Mouse (Mus musculus): Measurements from ENCODE around the gene 4921517D22Rik.
A peak's percentile ranks its signal among the peaks of the same experiment; 100 is the strongest.

4921517D22Rik gene

DNA sequence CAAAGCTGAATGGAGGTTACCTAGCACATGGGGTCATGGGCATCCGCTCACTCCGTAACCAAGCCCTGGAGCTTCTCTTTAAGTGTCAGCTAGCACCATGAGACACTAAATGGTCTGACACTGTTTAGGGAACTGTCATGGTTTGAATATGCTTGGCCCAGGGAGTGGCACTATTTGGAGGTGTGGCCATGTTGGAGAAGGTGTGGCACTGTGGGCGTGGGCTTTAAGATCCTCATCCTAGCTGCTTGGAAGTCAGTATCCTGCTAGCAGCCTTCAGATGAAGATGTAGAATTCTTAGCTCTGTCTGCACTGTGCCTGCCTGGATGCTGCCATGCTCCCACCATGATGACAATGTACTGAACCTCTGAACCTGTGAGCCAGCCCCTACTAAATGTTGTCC is 33.5 kb downstream of the 4921517D22Rik start:
- no peak for DNase-seq (ENCODE audit: low spot score in 2 of 2)

DNA sequence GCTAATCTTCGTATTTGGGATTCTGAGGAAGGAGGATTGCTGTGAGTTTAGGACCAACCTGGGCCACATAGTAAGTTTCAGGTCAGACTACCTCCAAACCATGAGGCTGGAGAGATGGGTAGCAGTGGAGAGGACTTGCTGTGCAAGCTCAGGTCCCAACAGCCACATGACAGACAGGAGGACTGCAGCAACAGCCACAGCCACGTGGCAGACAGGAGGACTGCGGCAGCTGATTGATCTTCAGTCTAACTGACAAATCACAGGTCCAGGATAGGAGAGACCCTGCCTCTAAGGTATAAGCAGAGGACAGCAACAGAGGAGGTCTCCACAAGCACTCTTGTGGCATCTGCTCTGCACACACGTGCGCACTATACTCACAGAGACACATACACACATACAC is 36.1 kb downstream of the 4921517D22Rik start:
- no peak for DNase-seq (ENCODE audit: low spot score in 2 of 2)

DNA sequence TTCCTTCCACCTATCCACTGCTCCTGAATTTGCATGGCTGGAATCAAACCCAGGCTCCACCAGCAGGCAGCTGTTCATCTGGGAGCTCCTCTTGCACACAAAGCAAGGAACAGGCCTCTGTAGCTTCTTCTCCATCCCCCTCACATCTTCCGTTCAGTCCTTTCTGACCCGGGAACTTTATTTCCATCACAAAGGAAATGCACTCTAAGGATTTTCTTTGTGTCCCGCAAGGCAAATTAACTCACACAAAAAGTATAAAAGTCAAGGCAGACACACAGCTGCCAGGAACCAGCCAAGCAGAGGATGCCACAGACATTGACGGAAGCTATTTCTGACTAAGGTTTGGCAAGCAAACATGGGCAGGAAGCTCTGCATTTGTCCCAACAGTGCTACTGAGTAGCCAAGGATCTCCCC is 36.9 kb downstream of the 4921517D22Rik start:
- peak in 1 of 2 experiments; percentile 49 for DNase-seq (ENCODE audit: low spot score in 2 of 2)

DNA sequence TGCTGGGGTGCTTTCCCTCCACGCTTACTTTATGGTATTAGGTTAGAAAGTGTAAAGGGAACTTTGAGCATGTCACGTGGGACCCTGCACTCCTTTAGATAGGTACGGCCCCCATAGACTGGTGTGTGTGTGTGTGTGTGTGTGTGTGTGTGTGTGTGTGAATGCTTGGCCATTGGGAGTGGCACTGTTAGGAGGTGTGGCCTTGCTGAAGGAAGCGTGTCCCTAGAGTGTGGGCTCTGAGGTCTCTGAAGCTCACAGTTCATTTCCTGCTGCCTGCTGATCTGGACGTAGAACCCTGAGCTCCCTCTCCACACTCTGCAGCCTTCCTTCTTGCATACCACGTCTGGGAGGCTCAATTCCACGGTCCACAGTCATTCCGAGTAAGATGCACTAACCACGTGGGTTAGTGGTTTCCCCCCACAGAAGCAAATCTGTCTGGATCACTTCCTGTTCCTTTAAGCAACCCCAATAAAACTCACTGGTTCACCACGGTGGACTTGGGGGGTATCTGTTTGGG is 37.5 kb downstream of the 4921517D22Rik start:
- DNase-seq (ENCODE audit: low spot score in 2 of 2): no peak

GRCm38 (mm10) chr13:59655718-59656315 is 38.1 kb downstream of the 4921517D22Rik start:
- DNase-seq (ENCODE audit: low spot score in 2 of 2): no peak

DNA sequence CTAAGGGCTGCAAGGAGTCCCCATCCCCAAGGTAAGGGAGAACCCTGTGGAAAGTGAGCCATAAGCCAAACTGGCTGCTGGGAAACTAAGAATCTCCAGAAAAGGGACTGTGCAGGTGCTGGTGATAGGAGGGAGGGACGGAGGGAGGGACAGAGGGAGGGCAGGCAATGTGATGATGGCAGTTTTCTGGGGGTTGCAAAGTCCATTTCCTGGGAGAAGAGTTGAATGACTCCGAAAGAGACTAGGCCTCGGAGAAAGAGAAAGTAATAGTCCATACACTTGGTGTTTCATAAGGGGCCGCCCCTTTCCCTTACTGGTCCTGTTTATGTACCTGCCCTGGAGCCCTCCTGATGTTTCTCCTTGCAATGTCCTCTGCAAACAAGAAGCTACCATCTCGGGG is 39.4 kb downstream of the 4921517D22Rik start:
- DNase-seq (ENCODE audit: low spot score in 2 of 2): no peak

- DNase-seq (ENCODE audit: low spot score in 2 of 2): no peak
These were observed 40.8 kb downstream of the 4921517D22Rik start for GRCm38 (mm10) chr13:59653136-59653535.

- DNase-seq (ENCODE audit: low spot score in 2 of 2): no peak
These were observed 41.3 kb downstream of the 4921517D22Rik start for GRCm38 (mm10) chr13:59652651-59653050.

DNA sequence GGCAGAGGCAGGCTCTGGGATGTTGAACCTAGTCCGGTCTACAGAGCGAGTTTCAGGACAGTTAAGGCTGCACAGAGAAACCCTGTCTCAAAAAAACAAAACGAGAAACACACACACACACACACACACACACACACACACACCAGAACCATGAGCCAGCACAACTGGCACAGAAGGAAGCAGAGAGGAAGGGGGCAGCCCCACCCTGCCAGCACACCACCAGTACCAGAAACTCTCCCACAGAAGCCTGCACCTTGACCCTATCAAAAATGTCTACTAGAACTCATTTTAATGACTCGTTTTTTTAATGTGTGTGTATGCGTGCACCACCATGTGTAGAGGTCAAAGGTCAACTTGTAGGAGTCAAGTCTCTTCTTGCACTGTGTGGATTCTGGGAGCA is 44.1 kb downstream of the 4921517D22Rik start:
- DNase-seq (ENCODE audit: low spot score in 2 of 2): no peak

GRCm38 (mm10) chr13:59648598-59648997 is 45.3 kb downstream of the 4921517D22Rik start:
- no peak for DNase-seq (ENCODE audit: low spot score in 2 of 2)

DNA sequence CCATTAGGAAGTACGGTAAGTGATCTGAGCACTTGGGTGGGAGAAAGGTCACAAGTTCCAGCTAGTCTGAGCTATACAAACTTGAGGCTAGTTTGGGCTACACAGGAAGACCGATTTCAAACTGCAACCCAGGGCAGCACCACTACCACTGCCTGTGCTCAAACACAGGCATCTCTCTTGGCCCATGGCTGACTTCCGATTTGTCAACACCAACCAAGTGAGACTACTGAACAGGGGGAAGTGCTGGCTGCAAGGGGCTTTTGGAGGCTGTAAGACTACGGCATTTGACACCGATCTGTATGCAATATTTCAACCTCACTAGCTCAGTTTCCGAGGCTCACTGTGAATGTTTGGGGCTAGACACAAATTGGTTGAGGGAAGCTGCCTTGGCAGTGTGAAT is 46.4 kb downstream of the 4921517D22Rik start:
- DNase-seq (ENCODE audit: low spot score in 2 of 2): no peak

DNA sequence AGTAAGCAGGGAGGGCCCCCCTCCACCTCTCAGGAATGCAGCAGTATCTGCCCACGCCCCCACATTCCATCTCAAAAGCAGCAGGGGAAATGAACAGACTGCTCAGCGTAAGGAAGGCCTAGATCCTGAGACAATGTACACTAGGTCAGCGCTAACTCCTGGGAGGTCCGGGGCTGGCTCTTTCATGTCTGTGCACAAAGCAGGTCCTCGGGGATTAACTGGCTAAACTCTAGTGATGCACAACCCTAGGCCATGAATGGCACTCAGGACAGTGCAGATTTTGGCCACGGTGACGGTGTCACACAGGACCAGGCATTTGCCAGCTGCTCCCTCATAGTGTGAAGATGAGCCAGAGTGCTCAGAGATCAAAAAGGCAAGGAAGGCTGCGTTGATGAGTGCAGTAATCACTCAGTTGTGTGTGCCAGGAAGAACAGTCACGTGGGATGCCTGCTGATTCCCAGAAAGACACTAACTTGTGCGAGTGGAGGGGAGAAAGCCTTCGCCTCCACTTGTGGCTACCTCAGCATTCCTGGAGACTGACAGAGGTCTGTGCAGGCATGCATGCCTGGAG is 47.1 kb downstream of the 4921517D22Rik start:
- DNase-seq (ENCODE audit: low spot score in 2 of 2): peak in 1 of 2 experiments; percentile 43

DNA sequence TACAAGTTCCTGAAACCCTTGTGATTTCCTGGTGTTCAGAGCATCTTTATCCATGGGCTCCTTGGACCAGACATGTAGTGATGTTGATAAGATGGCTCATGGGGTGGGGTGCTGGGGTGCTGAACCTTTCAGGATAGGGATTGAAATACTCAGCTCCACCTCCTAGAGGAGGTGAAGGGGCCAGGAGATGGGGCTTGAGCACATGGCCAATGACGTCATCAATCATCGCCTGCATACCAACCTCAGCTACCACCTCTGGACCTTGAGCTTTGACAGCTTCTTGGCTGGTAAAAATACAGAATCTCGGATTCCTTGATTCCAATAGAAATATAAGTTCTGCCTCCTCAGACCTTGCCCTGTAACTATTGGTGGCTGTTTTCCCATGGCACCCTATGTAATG is 48.4 kb downstream of the 4921517D22Rik start:
- DNase-seq (ENCODE audit: low spot score in 2 of 2): no peak

DNA sequence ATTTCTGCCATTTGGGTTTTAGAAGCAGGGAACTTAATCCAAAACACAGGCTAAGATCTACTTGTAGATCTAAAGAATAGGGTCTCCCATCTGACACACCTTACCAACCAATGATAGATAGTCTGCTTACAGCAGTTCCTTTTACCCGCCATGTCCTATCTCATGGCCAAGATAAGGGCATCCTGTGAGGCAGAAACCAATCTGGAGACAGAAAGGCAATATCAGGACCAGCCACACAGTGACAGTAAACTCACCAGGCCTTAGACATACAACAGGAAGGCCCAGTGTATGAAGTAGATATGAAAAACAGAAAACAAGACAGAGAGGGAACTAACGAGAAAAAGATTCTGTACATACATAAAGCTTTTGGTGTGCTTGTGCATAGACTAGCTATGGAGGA is 51.1 kb downstream of the 4921517D22Rik start:
- no peak for DNase-seq (ENCODE audit: low spot score in 2 of 2)

- no peak for DNase-seq (ENCODE audit: low spot score in 2 of 2)
These were observed 53.8 kb downstream of the 4921517D22Rik start for GRCm38 (mm10) chr13:59640178-59640440.

GRCm38 (mm10) chr13:59639368-59640177 is 54.3 kb downstream of the 4921517D22Rik start:
- DNase-seq (ENCODE audit: low spot score in 2 of 2): no peak

DNA sequence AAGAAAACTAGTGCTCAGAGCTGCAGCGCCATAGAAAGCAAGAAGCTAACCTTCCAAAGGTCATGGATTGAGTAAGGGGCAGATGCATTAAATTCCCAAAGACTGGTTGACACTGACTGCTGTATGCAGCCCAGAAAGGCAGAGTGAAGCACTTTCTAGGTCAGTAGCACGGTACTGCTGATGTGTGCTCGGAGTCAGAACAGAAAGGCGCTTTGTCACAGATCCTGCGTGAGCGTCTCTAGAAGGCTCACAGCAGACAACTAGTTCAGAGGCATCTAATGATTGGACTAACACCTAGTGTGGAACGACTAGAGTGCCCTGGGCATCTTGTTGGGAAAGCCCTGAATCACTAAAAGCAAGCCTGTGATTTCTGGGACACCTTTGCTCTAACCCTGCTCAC is 56.1 kb downstream of the 4921517D22Rik start:
- no peak for DNase-seq (ENCODE audit: low spot score in 2 of 2)
